Mouse (Mus musculus) retina, postnatal 7 days (tissue): ENCODE data around the gene Mex3a.

Source experiments
- DNase-seq: peaks from one replicate; pipeline ENCODE4 v3.0.0-alpha.2; 2012; ENCODE audit warnings: low read depth, low spot score

The Mex3a gene

DNA sequence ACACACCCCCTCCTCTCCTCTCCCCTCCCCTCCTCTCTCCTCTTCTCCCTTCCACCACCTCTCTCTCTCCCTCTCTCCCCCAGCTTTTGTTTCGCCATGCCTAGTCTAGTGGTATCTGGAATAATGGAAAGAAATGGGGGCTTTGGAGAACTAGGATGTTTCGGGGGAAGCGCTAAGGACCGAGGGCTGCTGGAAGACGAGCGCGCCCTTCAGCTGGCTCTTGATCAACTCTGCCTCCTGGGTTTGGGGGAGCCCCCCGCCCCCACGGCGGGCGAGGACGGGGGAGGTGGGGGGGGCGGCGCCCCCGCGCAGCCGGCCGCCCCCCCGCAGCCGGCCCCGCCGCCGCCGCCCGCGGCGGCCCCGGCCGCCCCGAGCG, at the start of gene Mex3a:
Mex3a (plus strand) TSS at position 97 of the 376 bp plus-strand sequence.
- no peak for DNase-seq

DNA sequence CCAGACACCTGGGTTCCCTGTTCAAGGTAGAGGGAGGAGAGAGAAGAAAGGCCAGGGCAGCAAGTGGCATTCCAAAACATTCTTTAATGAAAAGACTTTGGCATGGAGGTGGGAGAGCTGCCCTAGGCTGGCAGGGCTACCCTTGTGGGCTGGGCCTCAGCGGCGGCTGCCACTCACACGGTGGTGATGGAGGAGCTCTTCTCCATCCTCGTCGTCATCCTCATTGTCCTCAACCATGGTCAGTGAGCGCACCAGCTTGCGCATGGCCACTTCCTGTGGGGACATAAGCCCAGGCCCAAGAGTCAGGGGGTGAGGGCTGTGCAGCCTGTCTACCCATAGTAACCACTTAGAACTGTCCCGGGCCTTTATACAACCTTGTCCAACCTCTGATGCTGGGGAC, 49.1 kb upstream of the Mex3a start:
- no peak for DNase-seq

DNA sequence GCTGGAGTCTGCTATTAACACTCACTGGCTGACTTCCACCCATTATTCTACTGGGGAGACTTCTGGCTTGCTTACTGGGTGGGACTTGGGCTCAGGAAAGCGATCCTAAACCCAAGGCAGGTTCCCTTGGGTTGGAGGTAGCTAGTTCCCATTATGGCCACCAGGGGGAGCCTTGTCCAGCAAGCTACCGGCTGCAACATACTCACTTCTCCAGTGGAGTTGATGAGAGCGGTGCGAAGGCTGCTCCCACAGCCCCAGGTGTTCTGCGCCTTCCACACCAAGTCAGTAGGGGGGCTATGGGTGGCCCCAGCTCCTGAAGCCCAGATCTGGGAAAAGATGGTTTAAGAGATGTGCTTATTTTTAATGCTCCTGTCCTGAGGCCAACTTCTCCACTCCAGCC, 48.6 kb upstream of the Mex3a start:
- DNase-seq = no peak

DNA sequence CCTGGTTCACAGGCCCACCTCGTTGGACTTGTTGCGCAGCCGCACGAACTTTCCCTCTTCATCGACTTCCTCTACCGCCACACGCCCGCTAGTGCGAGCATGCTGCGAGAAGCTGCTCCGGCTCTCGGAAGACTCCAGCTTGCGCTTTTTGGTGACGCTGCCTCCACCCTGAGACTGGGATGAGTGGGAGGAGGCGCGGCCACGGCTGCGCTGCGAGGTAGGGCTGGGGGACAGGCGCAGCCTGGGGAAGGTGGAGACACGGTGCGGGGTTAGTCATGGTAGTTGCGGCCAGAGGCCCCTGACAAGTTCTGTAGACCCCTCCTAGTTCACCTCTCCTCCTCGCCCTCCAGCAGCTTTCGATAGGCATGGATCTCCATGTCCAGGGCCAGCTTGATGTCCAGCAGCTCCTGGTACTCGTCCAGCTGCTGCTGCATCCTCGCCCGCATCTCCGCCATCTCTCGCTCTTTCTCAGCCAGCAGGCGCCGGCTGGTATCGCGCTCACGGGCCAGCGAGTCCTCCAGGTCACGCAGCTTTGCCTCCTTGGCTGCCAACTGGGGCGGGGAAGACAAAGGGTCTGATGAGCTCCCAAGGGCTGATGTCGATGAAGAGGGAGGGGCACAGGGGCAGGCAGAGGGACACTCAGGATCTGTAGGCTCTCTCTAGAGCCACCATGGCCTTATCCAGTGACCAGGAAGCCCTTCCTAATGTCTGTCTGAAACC, 47.4 kb upstream of the Mex3a start:
- no peak for DNase-seq

DNA sequence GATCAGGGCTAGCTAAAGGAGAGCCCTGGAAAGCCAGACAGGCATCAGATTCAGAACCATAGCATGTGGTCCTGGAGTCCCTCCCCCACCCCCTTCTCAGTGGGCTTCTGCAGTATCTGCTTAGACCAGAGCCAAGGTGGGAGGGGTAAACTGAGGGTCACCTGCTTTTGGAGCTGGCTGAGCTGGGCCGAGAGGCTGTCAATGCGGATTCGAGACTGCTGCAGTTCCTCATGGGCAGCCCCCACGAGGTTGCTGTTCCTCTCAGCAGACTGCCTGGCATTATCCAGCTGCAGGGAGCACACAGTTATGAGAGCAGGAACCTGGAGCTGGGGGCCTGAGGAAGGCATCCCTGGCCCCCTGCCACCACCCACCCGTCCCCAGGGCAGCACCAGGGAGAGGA, 46.2 kb upstream of the Mex3a start:
- no peak for DNase-seq

DNA sequence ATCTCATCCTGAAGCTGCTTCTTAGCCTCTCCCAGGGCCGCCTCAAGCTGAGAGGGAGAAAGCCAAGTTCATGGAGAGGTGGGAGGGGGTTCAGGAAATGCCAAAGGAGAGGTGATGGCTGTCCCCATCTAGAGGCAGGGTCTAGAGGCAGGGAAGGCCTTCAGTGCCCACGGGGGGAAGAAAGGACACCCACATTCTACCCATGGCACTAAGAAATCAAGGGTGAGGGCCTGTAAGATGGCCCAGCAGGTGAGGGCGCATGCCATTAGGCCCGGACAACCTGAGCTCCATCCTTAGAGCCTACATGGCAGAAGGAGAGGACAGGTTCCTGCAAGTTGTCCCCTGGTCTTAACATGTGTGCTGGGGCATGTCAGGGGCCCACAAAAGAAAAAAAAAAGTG, 45.3 kb upstream of the Mex3a start:
- no peak for DNase-seq

DNA sequence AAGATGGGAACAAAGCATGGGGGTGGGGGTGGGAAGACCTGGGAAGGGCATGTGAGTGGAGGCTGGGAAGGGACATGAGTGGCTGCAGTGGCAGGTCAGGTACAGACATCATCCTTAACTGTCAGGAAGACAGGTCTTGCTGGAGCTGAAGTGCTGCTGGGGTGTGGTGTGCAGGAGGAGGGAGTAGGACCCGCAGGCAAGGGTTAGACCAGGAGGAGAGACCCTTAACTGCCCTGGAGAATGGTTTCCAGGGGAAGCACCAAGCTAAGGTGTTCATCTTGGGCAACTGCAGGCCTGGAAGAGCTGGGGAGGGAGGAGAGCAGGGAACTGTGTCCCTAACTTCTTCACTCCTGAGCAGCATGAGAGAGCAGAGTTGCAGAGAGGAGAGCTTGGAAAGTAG, 44.8 kb upstream of the Mex3a start:
- no peak for DNase-seq

DNA sequence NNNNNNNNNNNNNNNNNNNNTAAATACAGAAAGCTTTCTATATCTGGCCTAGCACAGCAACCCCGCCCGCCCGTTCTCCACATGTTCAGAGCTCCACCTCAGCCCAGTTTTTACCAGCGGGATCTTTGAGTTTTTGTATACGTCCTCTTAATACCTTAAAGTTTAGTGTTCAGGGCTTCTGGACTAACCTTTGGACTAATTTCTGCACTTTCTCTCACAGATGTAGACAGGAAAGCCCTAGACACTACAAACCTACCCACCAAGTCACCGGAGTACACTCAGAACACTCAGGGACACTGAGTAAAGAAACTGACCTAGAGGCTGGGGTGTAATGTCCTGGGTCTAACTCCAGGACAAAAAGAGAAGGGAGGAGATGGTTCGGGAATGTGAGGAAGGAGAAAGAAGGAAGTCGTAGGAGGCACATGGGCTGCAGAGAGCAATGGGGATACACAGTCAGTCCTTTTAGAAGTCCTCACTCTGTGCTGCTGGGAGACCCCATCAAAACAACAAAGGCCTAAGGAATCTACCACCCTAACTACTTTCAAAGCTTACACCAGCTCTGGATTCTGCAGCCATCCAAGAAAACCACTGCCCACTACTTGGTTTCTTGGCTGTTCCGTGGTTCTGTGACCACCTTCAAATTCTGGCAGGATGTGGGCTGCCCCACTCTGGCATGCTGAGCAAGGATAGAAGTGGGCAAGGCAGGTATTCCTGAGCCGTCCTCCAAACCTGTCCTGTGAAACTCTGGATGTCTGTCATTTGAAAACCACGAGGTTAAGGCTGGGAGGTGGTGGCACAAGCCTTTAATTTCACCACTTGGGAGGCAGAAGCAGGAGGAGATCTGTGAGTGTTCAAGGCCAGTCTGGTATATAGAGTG, 38.3 kb upstream of the Mex3a start:
- no peak for DNase-seq

DNA sequence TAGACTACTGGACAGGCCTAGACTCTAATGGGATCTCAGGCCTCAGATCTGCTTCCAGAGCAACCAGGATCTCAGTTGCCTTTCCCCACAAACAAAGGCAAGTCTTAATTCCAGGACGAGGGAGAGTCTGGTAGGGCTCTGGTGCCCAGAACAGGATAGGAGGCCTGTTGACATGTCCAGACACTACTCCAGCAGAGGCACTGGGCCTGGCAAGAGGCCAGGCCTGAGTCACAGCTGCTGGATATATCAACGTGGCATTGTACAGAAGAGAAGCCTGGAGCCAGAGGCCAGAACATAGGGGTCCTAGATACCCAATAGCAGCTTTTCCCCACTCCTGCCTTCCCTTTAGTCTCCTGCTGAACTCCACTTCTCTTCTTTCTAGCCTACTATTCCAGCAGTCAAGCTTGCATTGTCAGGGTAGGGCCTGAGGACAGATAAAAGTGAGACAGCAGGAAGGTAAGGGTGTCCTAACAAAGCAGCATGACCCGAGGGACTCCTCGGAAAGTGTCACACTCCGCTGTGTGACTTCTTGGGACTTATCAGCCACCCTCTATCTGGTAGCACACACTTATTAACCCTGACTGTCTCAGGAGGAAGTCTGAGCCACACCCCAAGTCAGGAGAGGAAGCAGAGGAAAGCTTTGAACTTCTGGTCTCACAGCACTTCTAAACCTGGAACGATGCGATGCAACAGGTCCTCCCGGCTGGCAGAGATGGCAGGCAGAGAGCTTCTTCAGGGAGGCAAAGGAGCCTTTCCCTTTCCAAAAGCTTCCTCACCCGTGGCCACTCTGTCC, 37.2 kb upstream of the Mex3a start:
- no peak for DNase-seq

DNA sequence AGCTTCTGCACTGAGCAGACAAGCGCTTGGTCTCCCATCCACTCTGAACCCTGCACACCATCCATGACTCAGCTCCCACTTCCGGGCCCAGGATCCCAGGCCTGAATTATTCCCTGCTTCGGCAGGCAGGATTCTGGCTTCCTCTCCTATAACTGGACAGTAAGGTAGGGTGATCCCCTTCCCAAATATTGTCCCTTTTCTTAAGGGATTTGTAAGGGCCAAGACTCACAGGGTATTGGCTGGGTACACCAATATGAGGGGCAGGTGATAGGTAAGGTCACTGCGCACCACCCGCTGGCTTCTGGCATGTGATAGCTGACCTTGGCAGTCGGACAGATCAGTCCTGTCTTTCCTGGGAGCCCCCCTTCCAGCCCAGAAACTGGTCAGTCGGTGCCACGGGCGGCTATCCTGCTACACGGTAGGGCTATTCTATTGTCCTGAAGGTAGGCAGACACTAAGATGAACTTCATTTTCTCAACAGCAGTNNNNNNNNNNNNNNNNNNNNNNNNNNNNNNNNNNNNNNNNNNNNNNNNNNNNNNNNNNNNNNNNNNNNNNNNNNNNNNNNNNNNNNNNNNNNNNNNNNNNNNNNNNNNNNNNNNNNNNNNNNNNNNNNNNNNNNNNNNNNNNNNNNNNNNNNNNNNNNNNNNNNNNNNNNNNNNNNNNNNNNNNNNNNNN, 36.3 kb upstream of the Mex3a start:
- DNase-seq = no peak

DNA sequence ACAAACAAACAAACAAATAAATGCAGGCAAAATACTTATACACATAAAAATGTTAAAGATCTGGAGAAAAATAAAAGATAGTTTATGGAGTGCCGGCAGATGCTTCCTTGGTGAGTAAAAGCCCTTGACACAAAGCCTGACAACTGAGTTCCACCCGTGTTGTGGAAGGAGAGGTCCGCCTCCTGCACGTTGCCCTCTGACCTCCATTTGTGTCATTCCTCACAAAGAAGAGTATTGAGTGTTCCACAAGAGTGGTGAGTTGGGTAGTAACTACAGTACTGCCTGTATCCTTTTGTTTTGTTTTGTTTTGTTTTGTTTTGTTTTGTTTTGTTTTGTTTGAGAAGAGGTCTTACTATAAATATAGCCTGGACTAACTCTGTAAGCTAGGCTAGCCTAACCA, 32.6 kb upstream of the Mex3a start:
- DNase-seq = no peak

DNA sequence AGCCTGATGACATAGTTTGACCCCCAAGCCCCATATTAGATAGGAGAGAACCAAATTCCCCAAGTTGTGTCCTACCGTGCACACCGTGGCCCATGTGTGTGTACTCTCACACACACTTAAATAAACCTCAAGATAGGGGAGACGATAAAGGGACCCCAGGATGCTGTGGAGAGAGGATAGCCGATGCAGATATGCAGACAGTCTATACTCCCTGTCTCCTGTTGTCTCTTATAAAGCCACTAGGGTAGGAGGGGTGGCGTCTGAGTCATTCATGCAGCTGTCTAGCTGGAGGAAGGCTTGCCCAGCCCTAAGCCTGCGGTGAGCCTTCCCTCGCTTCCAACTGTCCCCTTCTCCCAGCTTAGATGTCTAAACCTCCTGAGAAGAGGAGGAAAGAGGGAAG, 32.1 kb upstream of the Mex3a start:
- no peak for DNase-seq

DNA sequence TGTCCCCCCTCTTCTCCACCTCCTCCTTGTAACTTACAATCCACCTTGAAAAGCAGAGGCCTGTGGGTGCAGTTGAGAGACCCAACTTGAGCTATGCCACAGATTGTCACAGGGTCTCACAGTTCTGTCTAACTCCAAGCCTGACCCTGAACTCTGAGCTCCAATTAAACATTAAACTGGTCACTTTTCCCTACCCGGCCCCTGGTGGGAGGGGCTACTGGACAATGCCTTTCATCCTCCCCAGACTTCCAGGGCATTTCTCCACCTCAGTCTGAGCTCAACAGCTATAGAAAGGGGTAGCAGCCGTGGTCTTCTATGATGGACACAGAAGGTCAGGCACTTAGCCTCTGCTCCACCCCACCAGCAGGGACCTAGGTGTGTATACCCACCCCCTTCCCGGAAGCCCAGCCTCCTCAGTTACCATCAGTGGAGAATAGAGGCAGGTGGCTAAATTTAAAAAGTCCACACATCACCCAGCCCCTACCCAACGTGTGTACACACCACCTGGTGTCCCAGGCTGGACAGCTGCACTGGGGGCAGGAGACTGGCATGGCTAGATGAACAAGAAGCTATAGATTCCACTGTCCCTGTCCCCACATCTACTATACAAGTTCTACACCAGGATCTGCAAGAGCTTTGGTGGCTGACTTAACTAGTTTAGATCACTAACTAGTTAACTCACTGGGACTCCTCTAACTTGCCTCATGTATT, 31.4 kb upstream of the Mex3a start:
- no peak for DNase-seq

DNA sequence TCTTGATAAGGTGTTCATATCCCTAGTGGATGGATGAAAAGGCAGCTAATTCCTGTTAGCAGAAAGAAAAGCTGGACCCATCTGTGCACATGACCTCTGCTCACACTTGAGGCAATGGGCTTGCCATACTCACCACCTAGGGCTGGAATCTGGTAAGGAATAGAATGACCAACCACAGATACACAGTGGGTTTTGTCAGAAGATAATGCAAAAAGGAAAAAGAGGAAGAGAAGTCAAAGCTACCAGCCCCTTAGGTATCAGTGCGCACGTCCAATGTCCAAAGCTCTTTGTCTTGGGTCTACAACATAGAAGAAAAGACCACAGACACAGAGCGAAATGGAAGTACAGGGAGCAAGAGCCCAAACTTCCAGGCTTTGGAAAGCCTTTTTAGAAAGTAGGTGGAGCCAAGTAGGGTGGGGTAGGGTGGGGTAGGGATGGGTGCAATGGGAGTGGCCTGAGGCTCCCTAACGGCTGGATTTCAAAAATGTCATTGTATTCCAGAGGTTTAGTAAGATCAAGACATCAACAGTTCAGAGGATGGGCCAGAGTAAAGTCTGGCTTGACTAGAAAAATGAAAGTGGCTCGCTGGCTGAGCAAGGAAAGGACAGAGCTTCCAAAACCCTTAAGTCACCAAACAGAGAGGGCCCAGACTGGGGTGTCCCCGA, 30.7 kb upstream of the Mex3a start:
- no peak for DNase-seq

DNA sequence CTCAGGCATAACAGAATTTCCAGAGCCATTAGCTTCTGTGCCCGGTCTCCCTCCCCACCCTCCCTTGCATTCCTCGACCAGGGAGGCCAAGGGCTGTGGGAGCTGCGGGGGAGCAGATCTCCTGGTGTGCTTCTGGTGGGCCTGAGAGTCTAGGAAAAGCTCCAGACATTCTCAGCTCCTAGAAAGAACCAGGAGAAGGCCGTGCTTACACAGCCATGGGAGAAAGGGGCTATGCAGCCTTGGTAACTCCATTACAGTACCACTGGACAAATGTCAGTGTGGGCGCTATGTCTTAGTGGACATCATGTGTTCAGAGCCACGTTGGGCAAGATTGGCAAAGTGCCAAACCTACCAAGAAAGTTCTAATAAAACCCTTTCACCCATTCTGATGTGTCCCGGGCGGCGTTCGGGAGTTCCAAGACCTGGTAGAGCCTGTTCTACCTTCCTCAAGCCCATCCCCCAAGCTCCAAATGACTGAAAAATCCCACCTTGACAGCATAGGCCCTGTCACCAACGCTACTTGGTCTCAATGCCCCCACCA, 30.1 kb upstream of the Mex3a start:
- no peak for DNase-seq

DNA sequence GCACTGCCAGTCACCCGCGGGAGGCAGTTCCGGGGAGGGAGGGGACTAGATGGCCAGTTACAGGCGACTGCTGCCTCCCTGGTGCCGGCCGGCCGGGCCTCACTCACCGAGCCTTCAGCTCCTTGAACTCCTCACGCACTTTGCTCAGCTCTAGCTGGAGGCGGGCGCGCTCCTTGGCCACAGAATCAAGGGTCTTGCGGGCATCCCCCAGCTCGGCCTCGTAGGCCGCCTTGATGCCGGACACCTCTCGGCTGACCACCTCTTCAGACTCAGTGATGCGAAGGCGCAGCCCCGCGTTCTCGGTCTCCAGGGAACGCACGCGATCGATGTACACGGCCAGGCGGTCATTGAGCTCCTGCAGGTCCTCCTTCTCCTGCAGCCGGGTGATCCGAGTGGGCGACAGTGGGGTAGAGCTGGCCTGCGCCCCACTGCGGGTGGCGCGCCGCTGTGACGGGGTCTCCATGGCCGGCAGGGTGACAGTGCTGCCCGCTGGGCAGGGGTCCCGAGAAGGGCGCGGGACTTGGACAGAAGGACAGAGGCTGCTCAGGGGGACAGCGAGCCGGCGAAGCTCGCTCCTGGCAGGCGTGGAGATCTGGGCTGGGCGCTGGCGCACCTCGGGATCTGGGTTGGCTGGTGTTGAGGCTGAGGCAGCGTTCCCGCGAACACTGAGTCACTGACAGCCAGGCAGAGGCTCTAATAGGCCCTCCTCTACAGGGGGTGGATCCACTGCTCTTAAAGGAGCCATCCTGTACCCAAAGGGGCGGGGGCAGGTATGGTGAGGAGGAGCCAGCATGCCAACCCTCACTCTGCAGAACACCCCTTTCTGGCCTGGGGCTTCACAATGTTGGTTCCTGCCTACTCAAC, 29.3 kb upstream of the Mex3a start:
- DNase-seq = no peak

DNA sequence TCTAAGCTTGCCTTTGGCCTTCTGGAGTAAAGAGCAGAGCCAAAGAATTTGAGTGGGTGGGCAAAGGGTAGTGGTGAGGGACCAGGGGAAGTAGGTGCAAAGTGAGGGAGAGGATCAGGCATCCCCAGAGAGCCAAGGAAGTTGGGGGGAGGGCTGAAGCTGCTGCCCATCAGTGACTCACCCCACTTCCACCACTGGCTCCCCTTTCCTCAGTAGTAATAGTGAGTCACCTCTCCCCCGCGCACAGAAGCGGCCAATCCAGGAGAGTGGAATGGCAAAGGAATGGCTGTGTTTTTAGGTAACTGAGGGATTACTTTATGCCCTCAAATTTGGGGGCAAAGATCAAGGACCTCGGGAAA, 28.7 kb upstream of the Mex3a start:
- no peak for DNase-seq

DNA sequence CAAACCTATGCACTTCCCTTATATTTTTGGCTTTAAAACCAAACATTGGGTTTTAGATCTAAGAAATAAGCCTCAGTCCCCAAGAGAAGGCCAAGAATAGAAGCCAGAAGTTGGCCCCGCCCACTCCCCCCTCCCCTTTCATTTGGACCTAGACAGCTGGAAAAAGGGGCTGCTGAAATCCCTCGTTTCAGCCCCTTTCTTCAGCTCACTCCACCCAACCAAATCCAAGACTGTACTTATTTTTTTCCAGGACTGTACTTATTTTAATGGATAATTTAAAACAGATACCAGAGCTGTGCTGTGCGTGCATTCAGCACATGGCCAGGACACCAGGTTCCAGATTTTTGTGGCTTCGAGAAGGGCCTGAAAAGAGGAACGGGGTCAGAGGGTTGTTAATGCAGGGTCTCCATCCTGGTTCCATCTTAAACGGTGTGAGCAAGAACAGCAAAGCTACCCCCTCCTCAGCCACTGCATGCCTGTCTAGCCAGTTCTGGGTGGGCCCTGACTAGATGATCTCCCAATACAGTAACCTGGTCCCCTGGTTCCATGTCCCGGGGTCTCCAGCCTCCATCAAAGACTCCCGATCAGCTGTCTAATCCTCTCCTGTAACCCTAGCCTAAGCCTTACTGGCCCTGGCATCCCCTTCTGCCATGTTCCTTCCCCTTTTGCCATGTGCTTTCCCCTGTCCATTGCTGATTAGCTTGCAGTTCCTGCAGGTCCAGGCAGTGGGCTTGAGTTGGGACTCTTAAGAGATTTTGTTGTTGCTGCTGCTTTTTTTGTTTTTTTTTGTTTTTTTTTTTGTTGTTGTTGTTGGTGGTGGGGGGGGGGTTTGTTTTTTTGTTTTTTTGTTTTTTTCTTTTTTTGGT, 28.1 kb upstream of the Mex3a start:
- DNase-seq = no peak

DNA sequence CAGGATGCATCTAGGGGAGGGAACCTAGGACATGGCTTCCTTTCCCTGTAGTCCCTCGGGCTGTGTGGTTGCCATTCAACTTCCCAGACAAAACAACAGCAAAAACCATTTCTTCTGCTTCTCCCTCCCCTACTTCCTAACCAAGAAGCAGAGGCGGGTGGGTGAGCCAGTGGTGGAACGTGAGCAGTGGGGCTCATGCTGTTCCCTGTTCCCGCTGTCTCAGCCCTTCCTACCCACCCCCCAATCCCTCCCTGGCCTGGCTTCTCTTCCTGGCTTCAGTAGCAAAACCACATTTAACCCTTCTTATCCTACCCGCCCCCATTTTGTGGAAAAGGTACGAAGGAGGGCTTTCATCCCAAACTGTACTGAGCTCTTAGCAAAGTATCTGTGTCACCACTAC, 27.1 kb upstream of the Mex3a start:
- DNase-seq = no peak
